Mouse (Mus musculus) left cerebral cortex, adult 9 months (tissue): ENCODE measurements around the gene Tmem40.

Experiments
- DNase-seq, 2 experiments: peaks; one replicate each; pipeline ENCODE4 v3.0.0; 2022; ENCODE audit warnings: low spot score in 2 of 2

Tmem40 gene

DNA sequence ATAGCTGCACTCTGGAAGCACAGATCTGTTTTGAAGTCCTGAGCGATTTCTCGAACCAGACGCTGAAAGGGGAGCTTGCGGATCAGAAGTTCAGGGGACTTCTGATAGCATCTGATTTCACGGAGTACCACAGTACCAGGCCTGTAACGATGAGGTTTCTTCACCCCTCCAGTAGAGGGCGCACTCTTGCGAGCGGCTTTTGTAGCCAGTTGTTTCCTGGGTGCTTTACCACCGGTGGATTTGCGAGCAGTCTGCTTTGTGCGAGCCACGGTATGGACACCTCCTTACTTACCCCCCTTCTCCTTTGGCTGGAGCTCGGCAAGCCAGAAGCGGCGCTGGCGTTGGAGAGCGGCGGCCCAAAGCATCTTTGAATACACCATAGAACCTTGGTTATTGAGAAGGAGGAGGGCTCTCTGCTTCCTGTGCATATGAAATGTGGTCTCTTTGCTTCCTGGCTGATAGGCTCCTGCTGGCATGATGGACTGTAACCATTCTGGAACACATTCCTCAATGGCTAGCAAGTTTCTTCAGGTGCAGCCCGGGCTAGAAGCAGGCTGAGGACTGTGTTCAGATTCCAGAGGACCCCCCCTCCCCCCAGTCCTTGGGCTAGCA is 8.0 kb upstream of the Tmem40 start:
- DNase-seq: no peak

DNA sequence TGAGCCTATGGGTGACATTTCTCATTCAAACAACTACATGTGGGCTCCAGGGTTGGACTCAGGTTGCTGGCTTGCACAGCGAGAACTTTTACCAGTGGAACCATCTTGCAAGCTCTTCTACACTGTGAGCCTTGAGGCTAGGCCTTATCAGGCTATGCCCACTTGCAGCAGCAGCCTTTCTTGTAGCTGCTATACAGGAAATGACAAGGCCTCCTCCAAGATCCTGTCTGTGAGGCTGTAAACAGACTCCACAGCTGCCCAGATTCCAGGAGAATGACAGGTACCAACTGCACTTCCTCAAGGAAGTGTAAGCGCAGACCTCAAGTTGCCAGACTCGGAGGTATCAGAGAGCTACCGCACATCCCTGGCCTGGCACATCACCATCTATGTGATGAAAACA is 6.0 kb upstream of the Tmem40 start:
- no peak for DNase-seq

DNA sequence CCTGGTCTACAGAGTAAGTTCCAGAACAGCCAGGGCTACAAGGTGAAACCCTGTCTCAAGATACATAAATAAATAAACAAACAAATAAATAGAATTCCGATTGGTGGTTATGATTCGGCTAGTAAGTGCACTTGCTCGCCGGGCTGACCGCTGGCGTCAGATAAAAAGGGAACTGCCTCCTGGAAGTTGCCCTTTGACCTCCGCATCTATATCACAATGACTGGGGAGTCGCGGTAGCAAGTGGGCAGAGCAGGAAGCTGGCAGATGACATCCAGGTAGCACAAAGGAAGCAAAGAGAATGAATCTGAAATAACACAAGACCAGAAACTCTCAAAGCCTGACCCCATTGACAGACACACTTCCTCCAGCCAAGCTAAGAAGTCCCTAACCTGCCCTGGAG is 5.1 kb upstream of the Tmem40 start:
- no peak for DNase-seq

DNA sequence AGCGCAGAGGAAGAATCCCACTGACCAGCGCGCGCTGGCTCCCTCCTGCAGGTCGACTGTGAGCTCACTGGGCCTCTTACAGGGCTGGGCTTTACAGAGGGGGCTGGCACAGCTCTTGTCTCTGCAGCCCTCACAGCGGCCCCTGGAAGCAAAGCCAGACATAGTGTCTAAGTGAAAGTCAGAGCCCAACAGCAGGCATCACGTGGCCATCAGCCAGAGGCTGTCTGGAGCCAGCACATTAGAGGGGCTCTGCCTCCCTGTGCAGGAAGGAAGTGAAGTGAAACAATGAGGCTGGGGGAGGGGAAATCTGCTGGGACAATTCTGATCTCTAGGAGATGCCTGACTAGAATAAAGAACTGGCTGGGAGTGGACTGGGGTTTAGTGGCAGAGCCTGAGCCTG is 2.0 kb upstream of the Tmem40 start:
- peak; percentile 13 to 14 for DNase-seq

DNA sequence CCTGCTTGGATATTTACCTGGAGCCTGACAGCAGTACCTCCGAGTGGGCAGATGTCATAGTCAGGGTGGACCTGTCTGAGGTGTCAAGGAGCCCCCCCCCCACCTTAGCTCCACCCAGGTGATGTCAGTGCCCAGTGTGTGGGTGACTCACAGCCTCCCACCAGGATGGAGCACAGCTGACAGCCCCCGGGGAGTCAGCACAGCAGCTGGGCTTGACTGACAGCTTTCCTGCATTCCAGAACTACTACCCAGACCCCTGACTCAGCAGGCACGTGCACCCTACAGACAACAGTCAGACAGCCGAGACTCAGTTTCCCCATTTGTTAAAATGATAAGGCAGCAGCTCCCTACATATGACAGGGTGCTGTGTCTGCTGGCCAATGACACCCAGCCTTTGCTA is 1.2 kb downstream of the Tmem40 start:
- DNase-seq: no peak

DNA sequence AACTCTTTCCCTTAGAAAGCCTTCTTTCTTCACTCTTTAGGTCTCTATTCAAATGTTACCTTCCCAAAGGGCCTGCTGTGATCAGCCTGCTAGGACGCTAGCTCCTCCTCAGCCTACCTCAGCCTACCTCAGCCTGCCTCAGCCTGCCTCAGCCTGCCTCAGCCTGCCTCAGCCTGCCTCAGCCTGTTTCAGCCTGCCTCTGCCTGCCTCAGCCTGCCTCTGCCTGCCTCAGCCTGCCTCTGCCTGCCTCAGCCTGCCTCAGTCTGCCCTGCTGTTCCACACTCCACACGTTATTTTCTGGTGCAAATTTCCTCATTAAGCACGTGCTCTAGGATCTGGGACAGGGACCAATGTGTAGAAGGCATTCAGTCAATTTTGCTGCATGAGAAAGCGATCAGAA is 2.1 kb downstream of the Tmem40 start:
- no peak for DNase-seq

DNA sequence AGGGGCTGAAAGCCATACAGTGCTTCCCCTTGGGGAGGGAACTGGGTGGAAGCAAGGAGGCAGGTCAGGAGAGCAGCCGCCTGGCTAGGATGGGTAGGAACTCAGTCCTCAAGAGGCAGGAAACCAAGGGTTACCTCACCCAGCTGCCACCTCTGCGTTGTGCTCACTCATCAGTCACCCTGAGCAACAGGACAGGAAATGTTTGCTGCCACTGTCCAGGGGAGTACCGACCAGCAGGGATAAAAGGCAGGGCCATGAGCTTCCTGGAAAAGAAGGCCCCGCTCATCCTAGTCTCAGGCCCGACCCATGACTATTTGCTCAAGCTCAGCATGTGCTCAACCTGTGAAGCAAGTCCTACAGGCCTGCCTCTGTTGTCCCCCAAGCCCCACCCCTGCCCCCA is 2.7 kb downstream of the Tmem40 start:
- no peak for DNase-seq

DNA sequence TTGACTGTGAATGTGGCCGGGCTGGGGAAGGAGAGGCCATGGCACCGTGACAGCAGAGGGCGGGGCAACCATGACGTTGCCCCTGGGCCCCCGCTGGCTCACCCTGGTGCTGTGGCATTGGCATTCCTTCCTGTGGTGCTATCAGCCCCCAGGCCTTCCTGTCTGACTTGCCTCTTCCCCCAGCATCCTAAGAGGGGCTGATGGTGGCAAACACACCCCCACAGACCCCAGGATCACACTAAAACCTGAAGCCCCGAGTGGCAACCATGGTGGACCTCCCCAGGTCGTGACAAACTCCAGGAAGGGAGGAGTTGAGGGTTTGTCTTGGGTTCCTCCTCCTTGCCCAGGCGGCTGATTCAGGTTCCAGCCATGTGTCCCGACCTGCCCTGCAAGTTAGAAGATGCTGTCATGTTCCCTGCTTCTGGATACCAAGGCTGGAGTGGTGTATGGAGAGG is 3.2 kb downstream of the Tmem40 start:
- DNase-seq: no peak

DNA sequence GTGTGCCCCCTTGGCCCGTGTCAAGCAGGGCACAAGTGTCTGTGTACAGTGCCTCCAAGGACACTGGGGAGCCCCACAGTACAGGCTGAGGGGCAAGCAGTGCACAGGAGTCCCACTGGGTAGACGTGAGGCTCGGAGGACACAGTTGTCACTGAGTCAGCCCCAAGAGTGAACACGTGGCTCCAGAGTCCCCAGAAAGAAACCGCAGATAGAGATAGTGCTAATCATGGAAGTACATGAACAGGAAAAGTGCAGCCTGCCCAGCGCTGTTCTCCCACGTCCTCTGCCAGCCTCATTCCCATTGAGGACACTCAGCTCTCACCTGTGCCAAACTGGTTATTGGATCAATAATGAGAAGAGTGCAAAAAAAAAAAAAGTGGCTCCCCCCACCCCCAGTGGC is 6.7 kb downstream of the Tmem40 start:
- no peak for DNase-seq

DNA sequence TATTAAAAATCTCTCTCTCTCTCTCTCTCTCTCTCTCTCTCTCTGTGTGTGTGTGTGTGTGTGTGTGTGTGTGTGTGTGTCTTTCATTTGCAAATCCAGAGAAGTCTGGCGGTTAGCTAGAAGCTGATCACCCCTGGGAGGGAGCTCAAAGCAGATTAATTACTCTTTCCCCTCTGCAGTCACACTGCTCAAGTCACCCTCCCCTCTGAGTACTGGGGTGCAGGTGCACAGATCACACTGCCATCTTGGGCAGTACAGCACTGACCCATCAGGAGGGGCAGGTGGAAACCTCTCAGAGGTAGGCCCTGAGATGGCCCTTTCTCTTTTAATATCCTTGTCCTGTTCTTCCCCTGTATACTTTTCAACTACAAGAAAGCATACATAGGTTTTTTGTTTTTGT is 15.9 kb downstream of the Tmem40 start:
- DNase-seq: no peak

DNA sequence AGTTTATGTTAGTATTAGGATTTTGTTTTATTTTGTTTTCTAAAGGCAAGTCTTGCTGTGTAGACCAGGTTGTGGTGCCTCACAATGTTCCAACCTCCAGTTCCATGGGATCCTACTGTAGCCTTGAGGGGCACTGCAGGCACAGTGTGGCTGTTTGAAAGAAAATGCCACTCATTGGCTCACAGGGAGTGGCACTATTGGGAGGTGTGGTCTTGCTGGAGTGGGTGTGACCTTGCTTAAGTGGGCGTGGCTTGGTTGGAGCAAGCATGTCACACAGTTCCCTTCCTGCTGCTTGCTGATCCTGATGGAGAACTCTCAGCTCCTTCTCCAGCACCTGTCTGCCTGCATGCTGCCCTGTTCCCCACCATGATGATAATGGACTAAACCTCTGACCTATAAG is 18.6 kb downstream of the Tmem40 start:
- DNase-seq: no peak

DNA sequence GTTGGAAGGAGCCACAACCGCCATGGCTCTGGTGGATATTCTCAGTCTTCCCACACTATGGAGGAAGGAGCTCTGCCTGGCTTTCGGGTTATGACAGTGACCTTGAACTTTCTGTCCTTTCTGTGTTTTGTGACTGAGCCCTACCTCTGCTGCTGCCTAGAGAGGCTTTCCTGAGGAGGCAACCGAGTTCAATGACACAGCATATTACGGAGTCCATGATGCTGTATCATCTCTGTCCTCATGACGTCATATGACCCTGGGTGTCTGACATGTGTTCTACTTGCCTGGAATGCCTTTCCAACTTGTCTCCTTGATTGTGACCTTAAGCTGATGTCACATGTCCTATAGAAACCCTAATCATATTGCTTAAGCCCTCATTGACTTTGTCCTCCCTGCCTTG is 23.2 kb downstream of the Tmem40 start:
- DNase-seq: no peak

DNA sequence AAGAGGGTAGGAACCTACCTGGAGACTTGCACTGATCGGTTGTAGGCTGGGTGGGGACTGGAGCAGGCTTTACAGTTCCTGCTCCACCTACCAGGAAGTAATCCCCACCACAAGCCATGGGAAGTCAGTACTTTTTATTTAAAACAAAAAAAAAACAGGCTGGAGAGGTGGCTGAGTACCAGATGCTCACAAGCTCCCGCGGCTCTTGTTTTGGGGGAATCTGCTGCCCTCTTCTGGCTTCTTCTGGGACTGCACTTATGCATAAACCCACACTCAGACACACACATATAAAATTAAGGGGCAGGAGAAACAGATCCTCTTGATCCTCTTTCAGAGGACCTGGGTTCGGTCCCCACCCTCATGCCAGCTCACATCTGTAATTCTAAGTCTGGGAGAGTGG is 27.3 kb downstream of the Tmem40 start:
- no peak for DNase-seq

DNA sequence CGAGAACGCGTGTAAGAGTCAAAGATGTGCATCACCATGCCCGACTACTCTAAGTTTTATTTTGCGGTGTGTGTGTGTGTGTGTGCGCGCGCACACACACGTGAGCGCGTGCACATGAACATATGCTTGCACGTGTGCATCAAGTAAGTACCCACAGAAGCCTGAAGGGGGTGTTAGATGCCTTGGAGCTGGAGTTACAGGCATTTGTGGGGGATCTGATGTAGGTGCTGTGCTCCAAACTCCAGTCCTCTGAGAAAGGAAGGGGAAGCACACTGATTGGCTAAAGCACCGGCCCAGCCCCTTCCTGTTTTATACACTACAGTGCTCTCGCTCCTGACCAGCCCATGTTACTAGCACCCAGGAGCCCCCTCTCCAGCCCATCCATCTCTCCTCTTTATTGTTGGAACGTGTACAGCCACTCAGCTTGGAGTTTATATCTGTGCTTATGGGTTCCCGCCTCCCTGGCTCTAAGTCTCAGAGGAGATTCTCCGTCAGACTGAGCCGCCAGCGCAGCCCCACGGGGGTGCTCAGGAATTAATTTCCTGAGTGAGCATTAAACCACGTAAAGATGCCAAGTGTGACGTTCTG is 29.8 kb downstream of the Tmem40 start:
- DNase-seq: no peak

DNA sequence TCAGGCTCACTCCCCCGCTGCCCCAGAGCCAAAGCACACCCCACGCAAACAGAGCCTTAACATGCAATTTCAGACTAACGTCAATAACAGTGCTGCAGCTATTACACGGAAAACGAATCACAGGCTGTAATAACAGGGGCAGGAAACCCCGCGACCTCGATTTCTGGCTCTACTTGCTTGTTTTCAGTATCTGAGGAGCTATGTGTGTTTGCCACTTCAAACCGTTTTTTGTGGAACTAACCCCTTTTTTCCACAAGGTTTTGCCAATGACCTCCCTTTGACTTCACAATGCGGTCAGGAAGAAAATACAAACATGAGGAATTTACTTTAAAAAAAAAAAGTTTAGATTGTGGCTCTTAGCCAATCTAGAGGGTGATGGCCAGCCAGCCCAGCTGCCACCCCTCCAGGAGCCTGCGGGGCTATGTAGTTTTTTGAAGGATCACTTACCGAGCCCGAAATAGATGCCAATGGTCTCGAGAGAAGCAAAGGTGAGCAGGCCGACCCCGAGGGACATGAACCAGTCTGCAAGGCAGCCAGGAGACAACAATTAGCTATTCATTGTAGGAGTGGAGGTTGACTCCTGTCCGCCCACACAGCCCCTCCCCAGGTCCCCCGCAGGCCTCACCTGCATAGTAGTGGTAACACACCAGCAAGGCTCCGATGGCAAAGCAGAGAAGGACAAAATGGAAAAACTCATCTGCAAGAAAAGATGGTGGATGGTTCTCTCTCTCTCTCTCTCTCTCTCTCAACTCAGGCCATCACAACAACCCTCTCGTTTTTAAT is 31.5 kb downstream of the Tmem40 start:
- DNase-seq: no peak

DNA sequence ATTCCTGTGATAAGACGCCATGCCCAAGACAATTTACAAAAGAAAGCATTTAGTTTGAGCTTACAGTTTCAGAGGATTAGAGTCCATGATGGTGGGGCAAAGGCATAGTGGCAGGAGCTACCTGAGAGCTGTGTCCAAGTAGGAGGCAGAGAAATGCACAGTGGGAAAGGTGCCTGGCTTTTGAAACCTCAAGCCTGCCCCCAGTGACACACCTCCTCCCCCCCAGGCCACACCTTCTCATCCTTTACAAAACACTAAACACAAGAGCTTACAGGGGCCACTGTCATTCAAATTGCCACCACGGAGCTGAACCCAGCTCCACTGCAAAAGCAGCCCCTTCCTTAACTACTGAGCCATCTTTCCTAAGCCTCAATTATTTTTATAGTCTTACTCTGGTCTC is 34.6 kb downstream of the Tmem40 start:
- no peak for DNase-seq

DNA sequence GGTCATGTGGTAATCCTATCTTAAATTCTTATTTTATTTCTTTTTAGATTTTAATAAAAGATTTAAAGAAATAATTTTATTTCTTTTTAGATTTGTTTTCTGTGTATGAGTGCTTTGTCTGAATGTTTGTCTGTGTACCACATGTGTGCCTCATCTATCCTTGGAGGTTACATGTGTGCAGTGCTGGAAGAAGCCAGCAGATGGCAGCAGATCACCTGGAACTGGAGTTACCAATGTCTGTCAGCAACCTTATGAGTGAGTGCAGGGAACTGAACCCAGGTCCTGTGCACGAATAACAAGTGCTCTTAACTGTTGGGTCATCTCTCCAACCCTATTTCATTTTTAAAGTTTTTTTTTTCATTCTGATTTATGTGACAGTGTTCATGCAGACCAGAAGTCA is 35.1 kb downstream of the Tmem40 start:
- peak in 1 of 2 experiments; percentile 31 for DNase-seq

DNA sequence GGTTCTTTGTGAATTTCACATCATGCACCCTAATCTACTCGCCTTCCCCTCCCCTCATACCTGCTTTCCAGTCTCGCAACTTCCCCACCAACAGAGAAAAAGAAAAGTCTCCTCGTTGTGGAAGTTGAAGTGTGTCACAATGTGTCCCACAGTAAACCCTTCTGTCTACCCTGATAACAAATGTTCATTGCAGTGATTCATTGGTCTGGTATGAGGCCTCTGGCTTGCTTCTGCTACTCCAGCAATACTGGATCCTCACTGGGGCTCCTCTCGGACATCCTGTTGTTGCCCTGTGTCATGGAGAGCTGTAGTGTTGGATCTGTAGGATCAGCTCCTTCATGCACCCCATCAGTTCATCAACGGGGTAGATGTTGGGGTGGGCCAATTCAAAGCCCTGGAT is 40.0 kb downstream of the Tmem40 start:
- no peak for DNase-seq

DNA sequence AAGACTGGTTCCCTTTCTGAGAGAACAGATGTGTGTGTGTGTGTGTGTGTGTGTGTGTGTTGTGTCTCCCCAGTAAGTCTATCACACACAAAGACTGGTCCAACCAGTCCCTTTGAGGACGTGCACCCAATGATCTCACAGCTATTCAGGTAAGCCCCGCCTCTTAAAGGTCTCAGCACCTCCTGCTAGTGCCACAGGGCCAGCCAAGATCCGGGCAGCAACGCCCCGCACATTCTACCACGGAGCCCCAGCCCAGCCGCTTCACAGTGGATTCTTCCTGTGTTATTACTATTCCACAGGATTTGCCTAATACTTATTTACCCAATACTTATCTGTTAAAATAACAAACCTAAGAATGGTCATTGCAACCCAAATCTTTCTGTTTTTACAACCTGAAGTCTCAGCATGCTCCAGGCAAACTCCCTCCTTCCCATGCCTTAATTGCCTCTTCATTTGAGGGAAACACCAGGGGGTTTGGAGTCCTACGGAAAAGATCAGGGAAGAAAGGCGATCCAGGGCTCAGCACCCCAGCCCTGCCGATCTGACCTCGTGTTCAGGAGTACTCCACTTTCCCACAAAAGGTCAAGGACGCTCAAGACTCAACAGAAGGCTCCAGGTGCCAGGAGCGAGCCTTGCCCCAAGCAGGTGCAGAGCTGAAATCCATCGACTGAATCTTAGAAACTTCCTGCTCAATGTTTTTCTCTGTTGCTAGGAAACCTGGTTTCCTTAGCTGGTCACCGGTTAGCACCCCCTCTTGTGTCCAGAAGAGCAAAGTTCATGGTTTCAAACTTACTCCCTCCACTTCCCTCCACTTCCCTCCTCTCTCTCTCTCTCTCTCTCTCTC is 44.3 kb downstream of the Tmem40 start:
- no peak for DNase-seq

DNA sequence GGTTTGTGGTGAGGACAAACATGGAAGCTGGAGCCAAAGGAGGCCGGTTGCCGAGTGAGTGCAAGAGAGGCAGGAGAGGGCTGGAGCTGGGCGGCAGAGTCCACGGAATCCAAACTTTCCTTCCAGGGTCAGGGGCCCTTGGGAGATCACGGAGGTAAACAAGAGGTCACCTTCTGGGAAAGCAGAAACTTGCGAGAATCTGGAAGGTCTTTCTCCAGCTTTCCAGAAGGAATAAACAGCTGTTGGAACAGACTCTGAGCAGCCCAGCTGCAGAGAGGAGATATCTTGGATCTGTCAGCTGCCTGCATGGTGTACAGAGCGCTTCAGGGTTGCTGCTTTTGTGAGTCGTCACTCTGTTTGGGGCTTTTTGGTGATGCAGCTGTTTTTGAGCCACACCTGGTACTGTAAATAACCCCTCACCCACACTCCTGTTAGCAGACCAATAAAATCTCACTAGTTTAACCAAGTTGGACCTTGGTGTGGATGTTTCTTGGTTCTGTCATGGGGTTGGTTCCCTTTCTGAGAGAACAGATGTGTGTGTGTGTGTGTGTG is 45.0 kb downstream of the Tmem40 start:
- DNase-seq: no peak

DNA sequence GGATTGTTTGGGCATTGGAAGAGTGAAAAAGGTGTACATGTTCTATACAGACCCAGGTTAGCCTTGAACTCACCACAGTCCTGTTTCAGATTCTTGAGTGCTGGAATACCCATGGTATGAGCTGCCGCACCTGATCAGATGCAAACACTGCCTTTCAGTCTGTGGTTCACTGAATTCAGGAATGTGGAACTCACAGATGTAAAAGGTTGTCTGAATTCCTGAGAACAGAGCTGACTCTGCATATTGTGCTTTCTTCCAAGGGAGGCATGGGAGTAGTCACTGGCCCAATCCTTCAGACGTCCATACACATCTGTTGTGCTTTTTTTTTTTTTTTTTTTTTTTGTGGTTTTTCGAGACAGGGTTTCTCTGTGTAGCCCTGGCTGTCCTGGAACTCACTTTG is 50.9 kb downstream of the Tmem40 start:
- no peak for DNase-seq

DNA sequence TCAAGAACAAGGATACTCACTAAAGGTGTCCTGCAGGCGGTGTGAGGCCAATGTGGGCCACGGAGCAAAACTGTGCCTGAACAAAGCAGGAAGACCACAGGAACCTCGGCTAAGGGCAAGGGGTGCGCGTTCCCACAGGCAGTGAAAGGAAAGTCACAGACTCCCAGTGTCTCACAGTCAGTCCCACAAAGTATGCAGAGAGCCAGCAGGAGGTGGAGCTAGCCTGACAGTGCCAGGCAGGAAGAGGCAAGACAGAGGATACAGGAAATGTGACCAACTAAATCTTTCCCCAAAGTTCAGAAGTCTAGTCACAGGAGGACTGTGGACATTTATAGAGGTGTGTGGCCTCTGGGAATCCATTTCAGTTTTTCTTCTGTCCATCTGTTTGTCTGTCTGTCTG is 59.3 kb downstream of the Tmem40 start:
- DNase-seq: no peak
